Mouse (Mus musculus) kidney, adult 2 months (tissue): ENCODE data around the gene Cd38.

Source experiments
- CTCF ChIP-seq: fragments of 200-500 bp; conservative IDR thresholded peaks from 2 replicates; pipeline ENCODE4 v1.5.1; 2011; ENCODE audit warnings: low read depth, mild to moderate bottlenecking, control low read depth, low read length, moderate library complexity, mixed read lengths; ENCODE audit not compliant: insufficient read depth, insufficient read length
- POLR2A ChIP-seq: fragments of 200-500 bp; IDR thresholded peaks from one replicate; pipeline ENCODE4 v1.6.1; 2011; ENCODE audit warnings: low read depth, low read length, control low read depth

DNA sequence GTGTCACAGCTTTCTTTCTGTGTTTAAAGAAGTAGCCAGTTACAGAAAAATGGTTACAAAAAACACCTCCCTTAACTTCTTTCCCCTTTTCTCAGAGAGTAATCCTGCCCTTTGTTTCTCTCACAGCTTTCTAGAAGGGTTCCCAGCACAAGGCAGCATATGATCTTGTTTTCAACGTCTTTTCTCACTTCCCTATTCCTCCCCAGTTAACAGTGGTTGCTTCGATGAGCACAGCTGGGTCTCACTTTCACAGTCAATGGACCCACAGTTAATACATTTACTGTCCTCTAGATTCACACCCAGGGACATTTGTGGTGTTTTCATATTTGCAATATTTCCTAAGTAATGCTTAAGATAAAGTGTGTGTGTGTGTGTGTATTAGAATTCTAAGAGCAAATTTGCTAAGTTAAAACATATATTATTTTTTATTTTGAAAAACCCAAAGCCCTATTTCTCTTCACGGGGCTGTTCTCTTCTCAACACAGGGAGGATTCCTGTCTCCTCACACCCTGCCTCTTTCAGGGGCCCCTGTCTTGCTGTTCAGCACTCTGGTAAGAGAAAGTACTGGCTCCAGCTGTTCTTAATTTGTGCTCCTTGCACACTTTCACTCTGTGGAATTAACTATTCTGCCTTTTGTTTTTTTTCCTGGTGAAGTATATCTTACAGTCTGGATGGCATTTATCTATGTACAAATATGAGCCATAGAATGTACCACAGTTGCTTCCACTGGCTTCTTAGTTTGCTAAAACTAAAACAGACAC, 16.9 kb downstream of the Cd38 start:
- no peak for TF ChIP-seq CTCF
- TF ChIP-seq POLR2A: no peak
